Mouse (Mus musculus) limb, embryonic 10.5 days (tissue): ENCODE data around the gene 4930404N11Rik. TPM values are rescaled to one million over a fixed set of nuclear protein-coding genes. Genes with fewer than 3 reads are reported as not detected.

Source experiments
- DNase-seq: peaks from one replicate; pipeline ENCODE4 v3.0.0-alpha.2; 2017; ENCODE audit warnings: low spot score
- H3K27ac ChIP-seq: fragments of 300-500 bp; sonication (generic); 2 replicates; pipeline ENCODE4 v1.5.1; 2016; ENCODE audit warnings: mild to moderate bottlenecking
- H3K27me3 ChIP-seq: fragments of 300-500 bp; sonication (generic); 2 replicates; pipeline ENCODE4 v1.6.1; 2016; ENCODE audit warnings: low read depth, mild to moderate bottlenecking; ENCODE audit not compliant: poor library complexity, severe bottlenecking
- H3K36me3 ChIP-seq: fragments of 300-500 bp; sonication (generic); 2 replicates; pipeline ENCODE4 v1.6.1; 2016; ENCODE audit warnings: mild to moderate bottlenecking, moderate library complexity
- H3K4me1 ChIP-seq: fragments of 300-500 bp; sonication (generic); 2 replicates; pipeline ENCODE4 v1.6.1; 2016
- H3K4me3 ChIP-seq: fragments of 300-500 bp; sonication (generic); 2 replicates; pipeline ENCODE4 v1.5.1; 2016; ENCODE audit warnings: mild to moderate bottlenecking, moderate library complexity
- H3K9me3 ChIP-seq: fragments of 300-500 bp; sonication (generic); replicated peaks from 2 replicates; pipeline ENCODE4 v1.6.1; 2016; ENCODE audit warnings: mild to moderate bottlenecking
- WGBS: fragments of 180-500 bp; shearing (Covaris S2); methylation state at CpG from one replicate; pipeline ENCODE4 v1.1.7; 2016; 5-methylcytosine and 5-hydroxymethylcytosine counted together
- microRNA-seq: library from miRNA; unstranded; fragments of <30 nt; microRNA quantifications from one replicate; pipeline ENCODE4, GENCODE M21; 2017
- polyA plus RNA-seq: library from polyadenylated mRNA; unstranded; fragments of >200 nt; fragmentation: Nextera tagmentation; extraction: Ambion mirVana; gene quantifications from 2 replicates; pipeline ENCODE4 v1.2.1, GENCODE M21; 2016

Gene 4930404N11Rik
- polyA plus RNA-seq, 1 experiment from 2014 or later: 0.24 TPM

DNA sequence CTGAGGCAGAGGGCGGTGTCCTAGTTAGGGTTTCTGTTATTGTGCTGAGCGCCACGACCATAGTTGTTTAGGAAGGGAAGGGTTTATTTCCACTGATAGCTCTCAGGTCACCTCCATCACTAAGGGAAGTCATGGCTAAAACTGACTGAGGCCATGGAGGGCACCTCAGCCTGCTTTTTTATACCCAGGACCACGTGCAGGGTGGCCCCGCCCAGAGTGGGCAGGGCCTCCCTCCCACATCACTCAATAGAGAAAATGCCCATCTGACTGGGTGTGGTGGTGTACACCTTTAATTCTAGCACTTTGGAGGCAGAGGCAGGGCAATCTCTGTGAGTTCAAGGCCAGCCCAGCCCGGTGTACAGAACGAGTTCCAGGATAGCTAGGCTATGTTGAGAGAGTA is 51.4 kb downstream of the 4930404N11Rik start:
- Histone ChIP-seq H3K9me3 (no peaks in the 10 kb centered on the region), H3K27me3 (no peaks in the 10 kb centered on the region), H3K4me3 (no peak overlapping the region), H3K4me1 (peaks cover 36% of the 10 kb centered on the region), H3K36me3 (peaks cover 97% of the 10 kb centered on the region), H3K27ac (no peak overlapping the region)
- no peak for DNase-seq
- 83% methylated on average over 7 of the region's 7 CpGs for WGBS

DNA sequence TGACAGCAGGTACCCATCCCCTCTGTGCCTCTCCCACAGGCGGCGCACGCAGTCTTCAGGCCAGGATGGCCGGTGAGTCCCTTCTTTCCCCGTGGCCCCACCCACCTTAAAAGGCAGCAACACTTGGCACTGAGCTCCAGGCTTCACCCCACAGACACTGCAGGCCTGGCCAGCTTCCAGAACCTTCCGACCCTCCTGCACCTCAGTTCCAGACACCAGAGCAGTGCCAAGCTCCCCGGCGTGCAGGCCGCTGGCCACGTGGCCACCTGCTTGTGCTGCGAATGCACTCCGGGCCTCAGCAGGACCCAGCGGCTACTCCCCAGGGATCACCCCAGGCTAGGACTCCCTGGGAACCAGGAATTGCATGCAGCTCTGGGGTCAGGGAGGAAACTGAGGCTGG is 52.0 kb downstream of the 4930404N11Rik start:
- Histone ChIP-seq H3K9me3 (no peaks in the 10 kb centered on the region), H3K4me1 (peaks cover 30% of the 10 kb centered on the region), H3K27ac (no peak overlapping the region), H3K27me3 (no peaks in the 10 kb centered on the region), H3K4me3 (no peak overlapping the region), H3K36me3 (peaks cover 99% of the 10 kb centered on the region)
- WGBS: 96% methylated on average over 13 of the region's 13 CpGs
- no peak for DNase-seq

Small RNA genes within 50 kb of the gene (microRNA-seq; reads per million reads assigned to microRNA genes)
- gene Mir6913: 1.5 reads per million

Other genes starting within 250 kb of the 4930404N11Rik start
- gene Zbtb7a, start 230.6 kb downstream of the 4930404N11Rik start, polyA plus RNA-seq: 9.6 and 11.7 TPM in 2 replicates
- 73.6 and 73.9 TPM in 2 replicates for gene Pias4, start 197.9 kb downstream of the 4930404N11Rik start, polyA plus RNA-seq
- 575 and 611 TPM in 2 replicates for gene Eef2, start 189.2 kb downstream of the 4930404N11Rik start, polyA plus RNA-seq
- 46.5 and 52.0 TPM in 2 replicates for gene Dapk3, start 182.8 kb downstream of the 4930404N11Rik start, polyA plus RNA-seq
- not detected in 2 replicates for gene 4930442H23Rik, start 182.0 kb downstream of the 4930404N11Rik start, polyA plus RNA-seq
- not detected in 2 replicates for gene Nmrk2, start 163.8 kb downstream of the 4930404N11Rik start, polyA plus RNA-seq
- gene Atcay, start 135.0 kb downstream of the 4930404N11Rik start, polyA plus RNA-seq: 0.06 TPM in 1 of 2 replicates, not detected in the other
- 2.0 and 5.0 TPM in 2 replicates for gene Zfr2, start 132.7 kb downstream of the 4930404N11Rik start, polyA plus RNA-seq
- 2.1 and 3.0 TPM in 2 replicates for gene Matk, start 112.9 kb downstream of the 4930404N11Rik start, polyA plus RNA-seq
- gene Mrpl54, start 98.9 kb downstream of the 4930404N11Rik start, polyA plus RNA-seq: 234 and 258 TPM in 2 replicates
- gene Apba3, start 98.9 kb downstream of the 4930404N11Rik start, polyA plus RNA-seq: 56.5 and 57.6 TPM in 2 replicates
- gene Tjp3, start 74.2 kb downstream of the 4930404N11Rik start, polyA plus RNA-seq: 4.7 and 5.1 TPM in 2 replicates
- 67.0 and 71.3 TPM in 2 replicates for gene Pip5k1c, start 72.9 kb downstream of the 4930404N11Rik start, polyA plus RNA-seq
- 62.5 and 67.7 TPM in 2 replicates for gene Cactin, start 44.7 kb downstream of the 4930404N11Rik start, polyA plus RNA-seq
- gene Tbxa2r, start 37.1 kb downstream of the 4930404N11Rik start, polyA plus RNA-seq: 3.2 and 3.6 TPM in 2 replicates
- gene Gipc3, start 22.6 kb downstream of the 4930404N11Rik start, polyA plus RNA-seq: 0.09 TPM in 1 of 2 replicates, not detected in the other
- 99.6 and 114 TPM in 2 replicates for gene Hmg20b, start 15.3 kb downstream of the 4930404N11Rik start, polyA plus RNA-seq
- gene Mfsd12, start 8.3 kb downstream of the 4930404N11Rik start, polyA plus RNA-seq: 7.6 and 8.8 TPM in 2 replicates
- gene Fzr1, start 12.7 kb upstream of the 4930404N11Rik start, polyA plus RNA-seq: 134 and 148 TPM in 2 replicates
- gene Dohh, start 18.6 kb upstream of the 4930404N11Rik start, polyA plus RNA-seq: 101 and 115 TPM in 2 replicates
- 3.8 and 4.2 TPM in 2 replicates for gene Gm48551, start 18.6 kb upstream of the 4930404N11Rik start, polyA plus RNA-seq
- gene Gm48552, start 23.2 kb upstream of the 4930404N11Rik start, polyA plus RNA-seq: 1.4 and 1.5 TPM in 2 replicates
- gene Smim24, start 27.2 kb upstream of the 4930404N11Rik start, polyA plus RNA-seq: 1.9 and 2.9 TPM in 2 replicates
- gene Nfic, start 89.8 kb upstream of the 4930404N11Rik start, polyA plus RNA-seq: 9.3 and 19.8 TPM in 2 replicates
- gene Celf5, start 116.9 kb upstream of the 4930404N11Rik start, polyA plus RNA-seq: 0.24 and 0.48 TPM in 2 replicates
- 100 and 102 TPM in 2 replicates for gene Ncln, start 130.6 kb upstream of the 4930404N11Rik start, polyA plus RNA-seq
- gene S1pr4, start 134.3 kb upstream of the 4930404N11Rik start, polyA plus RNA-seq: 0.34 and 0.39 TPM in 2 replicates
- 0.80 and 2.0 TPM in 2 replicates for gene Gna15, start 158.4 kb upstream of the 4930404N11Rik start, polyA plus RNA-seq
- 88.5 and 91.5 TPM in 2 replicates for gene Gna11, start 179.4 kb upstream of the 4930404N11Rik start, polyA plus RNA-seq
- 337 and 432 TPM in 2 replicates for gene Aes, start 193.7 kb upstream of the 4930404N11Rik start, polyA plus RNA-seq
- gene Tle2, start 208.7 kb upstream of the 4930404N11Rik start, polyA plus RNA-seq: 17.1 and 28.2 TPM in 2 replicates
- gene Tle6, start 235.3 kb upstream of the 4930404N11Rik start, polyA plus RNA-seq: 12.6 and 15.5 TPM in 2 replicates
- gene BC025920, start 240.5 kb upstream of the 4930404N11Rik start, polyA plus RNA-seq: 1.4 TPM in 2 replicates